Mouse (Mus musculus) intestine, postnatal 0 days (tissue): ENCODE results near the gene Rapgef2. TPM values are rescaled to one million over a fixed set of nuclear protein-coding genes. Genes with fewer than 3 reads are reported as not detected.
A peak's percentile ranks its signal among the peaks of the same experiment; 100 is the strongest.

Source experiments
- ATAC-seq: fragments of 200-750 bp; cut with Nextera tagmentation; 2 replicates; pipeline ENCODE4 v1.8.0; 2017; ENCODE audit warnings: mild to moderate bottlenecking, moderate TSS enrichment, moderate library complexity
- H3K27ac ChIP-seq: fragments of 300-500 bp; sonication (generic); 2 replicates; pipeline ENCODE4 v1.5.1; 2014; ENCODE audit warnings: mild to moderate bottlenecking, low read depth, low read length, moderate library complexity
- H3K27me3 ChIP-seq: fragments of 300-500 bp; sonication (generic); replicated peaks from 2 replicates; pipeline ENCODE4 v1.6.1; 2014; ENCODE audit warnings: low read length, mixed read lengths; ENCODE audit not compliant: control insufficient read depth, insufficient read depth
- H3K36me3 ChIP-seq: fragments of 300-500 bp; sonication (generic); 2 replicates; pipeline ENCODE4 v1.6.1; 2014; ENCODE audit warnings: mild to moderate bottlenecking, moderate library complexity; ENCODE audit not compliant: control insufficient read depth, insufficient read depth
- H3K4me1 ChIP-seq: fragments of 300-500 bp; sonication (generic); replicated peaks from 2 replicates; pipeline ENCODE4 v1.6.1; 2014; ENCODE audit warnings: antibody characterized with exemption, low read length, mixed read lengths; ENCODE audit not compliant: control insufficient read depth, insufficient read depth
- H3K4me2 ChIP-seq: fragments of 300-500 bp; sonication (generic); replicated peaks from 2 replicates; pipeline ENCODE4 v1.6.1; 2014; ENCODE audit warnings: low read depth, mild to moderate bottlenecking, moderate library complexity
- H3K4me3 ChIP-seq: fragments of 300-500 bp; sonication (generic); 2 replicates; pipeline ENCODE4 v1.5.1; 2014; ENCODE audit warnings: low read depth, low read length
- H3K9ac ChIP-seq: fragments of 300-500 bp; sonication (generic); 2 replicates; pipeline ENCODE4 v1.6.1; 2014; ENCODE audit warnings: mild to moderate bottlenecking, low read depth, low read length
- H3K9me3 ChIP-seq: fragments of 300-500 bp; sonication (generic); 2 replicates; pipeline ENCODE4 v1.6.1; 2016; ENCODE audit warnings: mixed run types; ENCODE audit not compliant: control insufficient read depth
- CTCF ChIP-seq: sonication (generic); IDR thresholded peaks from 2 replicates; pipeline ENCODE4 v1.5.1; 2016; ENCODE audit warnings: low read depth, mild to moderate bottlenecking, control low read depth, antibody characterized with exemption, moderate library complexity
- WGBS: fragments of 180-500 bp; shearing (Covaris S2); extraction: QIAGEN DNeasy Blood & Tissue Kit; methylation state at CpG from one replicate; pipeline ENCODE4 v1.1.7; 2014; 5-methylcytosine and 5-hydroxymethylcytosine counted together
- polyA plus RNA-seq: library from polyadenylated mRNA; unstranded; fragments of >200 nt; fragmentation: Nextera tagmentation; extraction: Ambion mirVana; gene quantifications from 2 replicates; pipeline ENCODE4 v1.2.1, GENCODE M21; 2015

The Rapgef2 gene
- polyA plus RNA-seq, 1 experiment from 2014 or later, result 3.2 TPM

DNA sequence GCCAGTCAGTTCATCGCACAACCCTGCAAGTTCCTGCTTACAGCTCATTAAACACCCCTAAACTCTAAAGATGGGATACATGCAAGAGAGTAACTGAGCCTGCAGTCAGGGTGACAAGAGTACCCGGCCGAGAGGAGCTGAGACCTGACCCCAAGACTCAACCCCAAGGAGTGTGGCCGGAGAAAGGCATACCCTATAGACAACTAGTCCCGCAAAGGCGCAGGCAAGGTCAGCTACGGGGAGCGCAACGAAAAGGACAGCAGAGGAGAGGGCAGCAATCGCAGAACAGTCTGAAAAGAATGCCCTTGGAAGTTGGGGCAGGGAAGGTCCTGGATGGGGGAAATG is 314 bp downstream of the Rapgef2 start:
- peak overlapping the region; percentile 91 for H3K4me3 ChIP-seq
- peaks cover 15% of the 10 kb centered on the region; the same call in 1 of the 2 replicates for H3K4me1 ChIP-seq
- peak overlapping the region; percentile 92 for H3K4me2 ChIP-seq
- peak overlapping the region; percentile 99 for H3K27ac ChIP-seq
- no peaks in the 10 kb centered on the region for H3K27me3 ChIP-seq
- H3K36me3 ChIP-seq, result no peaks in the 10 kb centered on the region
- peak overlapping the region; percentile 95 for H3K9ac ChIP-seq
- H3K9me3 ChIP-seq, result no peaks in the 10 kb centered on the region
- under 1% methylated on average over 10 of the region's 10 CpGs for WGBS
- no peak for ATAC-seq
- no peak for TF ChIP-seq CTCF

DNA sequence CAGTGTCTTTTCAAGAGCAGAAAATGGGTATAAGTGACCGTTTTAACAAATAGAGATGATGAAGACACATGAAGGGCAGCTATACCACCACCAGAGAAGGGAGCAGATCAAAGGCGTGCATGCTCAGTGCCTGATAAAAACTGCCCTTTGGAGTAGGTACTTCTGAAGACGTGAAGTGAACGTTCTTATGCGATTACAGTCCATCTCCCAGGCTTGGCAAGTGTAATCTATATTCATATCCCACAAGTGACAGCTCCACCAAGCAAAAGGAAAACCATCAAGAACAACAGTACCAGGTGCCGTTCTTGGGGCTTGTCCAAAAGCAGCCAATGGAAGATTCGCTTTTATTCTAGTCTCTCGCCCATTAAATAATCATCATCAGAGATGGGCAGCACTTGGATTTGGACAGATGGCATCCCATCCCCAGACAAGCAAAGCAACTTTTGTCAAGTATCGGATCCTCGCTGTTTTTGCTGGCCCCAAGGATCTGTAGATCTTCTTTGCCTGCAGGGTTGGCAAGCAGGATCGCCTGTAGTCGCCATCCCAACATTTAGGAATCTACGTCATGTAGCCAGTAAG is 1.1 kb downstream of the Rapgef2 start:
- H3K9me3 ChIP-seq, result no peaks in the 10 kb centered on the region
- no peaks in the 10 kb centered on the region for H3K36me3 ChIP-seq
- no peak overlapping the region for H3K27ac ChIP-seq
- WGBS, result 49% methylated on average over 13 of the region's 13 CpGs
- no peak for ATAC-seq
- peak overlapping the region; percentile 92 for H3K4me2 ChIP-seq
- H3K4me1 ChIP-seq, result peaks cover 15% of the 10 kb centered on the region; the same call in 1 of the 2 replicates
- no peaks in the 10 kb centered on the region for H3K27me3 ChIP-seq
- H3K4me3 ChIP-seq, result peak overlapping the region; percentile 91
- no peak for TF ChIP-seq CTCF
- H3K9ac ChIP-seq, result no peak overlapping the region

DNA sequence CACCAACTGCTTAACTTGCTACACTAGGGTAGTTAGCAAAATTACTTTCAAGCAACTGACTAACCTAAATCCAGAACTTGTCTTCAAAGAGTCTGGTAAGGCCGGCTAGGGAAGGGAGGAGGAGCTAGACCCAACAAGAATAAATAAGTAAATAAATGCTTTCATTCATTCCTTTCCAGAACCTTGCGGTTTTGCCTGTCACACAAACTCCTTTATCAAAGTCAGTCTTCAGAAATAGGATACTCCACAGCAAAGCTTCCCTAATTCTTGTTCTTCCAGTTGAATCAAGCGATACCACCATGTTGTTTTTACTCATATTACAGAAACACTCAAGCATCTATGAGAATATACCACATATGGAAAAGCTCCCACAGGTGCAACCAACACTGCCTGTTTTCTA is 2.3 kb downstream of the Rapgef2 start:
- 82% methylated on average over 3 of the region's 3 CpGs for WGBS
- TF ChIP-seq CTCF, result no peak
- Histone ChIP-seq H3K27ac (no peak overlapping the region), H3K36me3 (no peaks in the 10 kb centered on the region), H3K4me2 (no peak overlapping the region), H3K9ac (no peak overlapping the region), H3K27me3 (no peaks in the 10 kb centered on the region), H3K4me3 (no peak overlapping the region), H3K9me3 (no peaks in the 10 kb centered on the region), H3K4me1 (peaks cover 15% of the 10 kb centered on the region; the same call in 1 of the 2 replicates)
- ATAC-seq, result no peak

DNA sequence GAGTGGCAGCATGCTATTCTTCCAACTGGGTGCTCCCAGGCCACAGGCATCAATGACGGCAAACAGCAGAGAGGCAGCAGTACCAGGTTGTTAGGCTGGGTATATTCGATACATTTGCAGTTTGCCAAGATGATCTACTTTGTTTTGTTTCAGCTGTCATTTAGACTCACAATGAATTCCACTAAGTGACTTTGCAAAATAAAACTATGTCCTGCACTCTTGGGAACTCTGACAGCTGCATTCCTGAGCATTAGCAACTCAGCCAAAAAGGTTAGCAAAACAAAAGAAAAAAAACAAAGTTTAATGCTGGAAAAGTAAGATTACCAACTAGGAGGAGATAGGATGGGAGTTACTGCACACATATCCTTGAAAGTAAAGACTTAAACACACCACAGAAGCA is 3.3 kb downstream of the Rapgef2 start:
- H3K9ac ChIP-seq, result no peak overlapping the region
- WGBS, result 50% methylated on average over 2 of the region's 2 CpGs
- no peaks in the 10 kb centered on the region for H3K36me3 ChIP-seq
- TF ChIP-seq CTCF, result no peak
- H3K4me3 ChIP-seq, result no peak overlapping the region
- no peak overlapping the region for H3K27ac ChIP-seq
- no peak for ATAC-seq
- H3K9me3 ChIP-seq, result no peaks in the 10 kb centered on the region
- peaks cover 15% of the 10 kb centered on the region; the same call in 1 of the 2 replicates for H3K4me1 ChIP-seq
- no peak overlapping the region for H3K4me2 ChIP-seq
- H3K27me3 ChIP-seq, result no peaks in the 10 kb centered on the region

DNA sequence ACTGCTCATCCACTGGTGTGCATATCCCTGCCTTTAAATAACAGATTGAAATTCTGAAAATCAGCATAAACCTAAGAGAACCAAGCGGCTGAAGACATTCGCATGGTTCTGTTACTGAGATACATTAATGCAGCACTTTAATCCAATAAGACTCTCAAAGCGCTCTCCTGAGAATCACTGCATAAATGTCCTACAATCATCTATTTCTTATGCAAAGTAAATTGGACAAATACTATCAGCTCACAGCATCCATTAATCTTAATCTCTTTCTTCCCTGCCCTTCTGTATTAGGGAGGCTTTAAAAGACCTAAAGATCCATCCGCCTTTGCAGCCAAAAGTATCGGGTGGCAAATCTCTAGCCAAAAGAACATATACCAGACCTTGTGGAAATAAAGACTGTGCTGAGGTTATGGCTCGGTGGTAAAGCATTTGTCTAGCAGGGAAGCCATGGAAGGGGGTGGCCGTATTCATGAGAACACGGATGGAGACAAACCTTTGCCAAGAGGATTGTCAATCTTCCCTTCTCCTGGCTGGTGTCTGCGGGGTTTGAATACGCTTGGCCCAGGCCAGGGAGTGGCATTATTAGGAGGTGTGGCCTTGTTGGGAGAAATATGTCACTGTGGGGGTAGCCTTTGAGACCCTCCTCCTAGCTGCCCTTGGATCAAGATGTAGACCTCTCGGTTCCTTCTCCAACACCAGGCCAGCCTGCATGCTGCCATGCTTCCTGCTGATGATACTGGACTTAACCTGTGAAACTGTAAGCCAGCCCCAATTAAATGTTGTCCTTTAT is 10.3 kb downstream of the Rapgef2 start:
- H3K27ac ChIP-seq, result no peak overlapping the region
- H3K9me3 ChIP-seq, result no peaks in the 10 kb centered on the region
- 87% methylated on average over 11 of the region's 11 CpGs for WGBS

DNA sequence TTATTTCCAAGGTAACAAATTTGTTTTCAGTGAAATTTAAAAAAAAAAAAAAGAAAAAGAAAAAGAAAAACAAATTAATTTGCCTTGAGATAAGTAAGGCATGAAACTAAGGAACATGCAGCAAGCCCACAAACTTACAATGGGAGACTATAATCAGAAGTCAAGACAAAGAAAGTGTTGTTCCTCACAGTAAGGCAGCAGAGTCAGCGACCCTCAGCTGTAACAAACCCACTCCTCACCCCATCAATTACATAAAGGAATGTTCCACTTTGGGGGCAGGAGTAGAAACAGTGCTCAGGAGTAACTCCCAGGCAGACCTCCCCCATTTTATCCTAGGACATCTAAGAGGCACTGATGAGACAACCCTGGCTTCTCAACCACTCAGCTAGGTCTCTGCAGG is 13.0 kb downstream of the Rapgef2 start:
- H3K4me1 ChIP-seq, result no peaks in the 10 kb centered on the region; the same call in 1 of the 2 replicates
- no peak overlapping the region for H3K4me2 ChIP-seq
- ATAC-seq, result no peak
- H3K9ac ChIP-seq, result no peak overlapping the region
- H3K4me3 ChIP-seq, result no peak overlapping the region
- no peak overlapping the region for H3K27ac ChIP-seq
- H3K9me3 ChIP-seq, result no peaks in the 10 kb centered on the region
- WGBS, result 30% methylated on average over 1 of the region's 1 CpGs
- no peak for TF ChIP-seq CTCF
- H3K36me3 ChIP-seq, result no peaks in the 10 kb centered on the region
- H3K27me3 ChIP-seq, result no peaks in the 10 kb centered on the region

More for the DNA sequence above, 10.3 kb downstream of the Rapgef2 start:
- H3K27me3 ChIP-seq, result no peaks in the 10 kb centered on the region
- H3K9ac ChIP-seq, result no peak overlapping the region
- H3K36me3 ChIP-seq, result no peaks in the 10 kb centered on the region
- H3K4me1 ChIP-seq, result no peaks in the 10 kb centered on the region; the same call in 1 of the 2 replicates
- no peak overlapping the region for H3K4me3 ChIP-seq
- no peak for TF ChIP-seq CTCF
- ATAC-seq, result no peak
- no peak overlapping the region for H3K4me2 ChIP-seq
